Mouse (Mus musculus): ENCODE measurements around the gene Mettl1.

The Mettl1 gene

GRCm38 (mm10) chr10:127079665-127080391 is 38.6 kb downstream of the Mettl1 start:
- in situ Hi-C loops (cut with MboI; ENCODE audit: unreplicated experiment in 2 of 2), result loop anchor here in 1 of 2 experiments (5.0 kb wide), 1 partner anchor 32 kb away; no protein-coding TSS in a partner anchor

- in situ Hi-C loops (cut with MboI; ENCODE audit: unreplicated experiment in 2 of 2), result no loop called here
Measured at GRCm38 (mm10) chr10:127080901-127081780, 39.9 kb downstream of the Mettl1 start.

GRCm38 (mm10) chr10:127081996-127082620 is 40.9 kb downstream of the Mettl1 start:
- in situ Hi-C loops (cut with MboI; ENCODE audit: unreplicated experiment in 2 of 2), result no loop called here

GRCm38 (mm10) chr10:127083292-127083914 is 42.2 kb downstream of the Mettl1 start:
- in situ Hi-C loops (cut with MboI; ENCODE audit: unreplicated experiment in 2 of 2), result no loop called here

GRCm38 (mm10) chr10:127083915-127084306 is 42.7 kb downstream of the Mettl1 start:
- in situ Hi-C loops (cut with MboI; ENCODE audit: unreplicated experiment in 2 of 2), result no loop called here

- in situ Hi-C loops (cut with MboI; ENCODE audit: unreplicated experiment in 2 of 2), result no loop called here
Measured at GRCm38 (mm10) chr10:127085052-127085451, 43.8 kb downstream of the Mettl1 start.

GRCm38 (mm10) chr10:127085633-127086032 is 44.4 kb downstream of the Mettl1 start:
- in situ Hi-C loops (cut with MboI; ENCODE audit: unreplicated experiment in 2 of 2), result no loop called here

GRCm38 (mm10) chr10:127090560-127091411 is 49.6 kb downstream of the Mettl1 start:
- in situ Hi-C loops (cut with MboI; ENCODE audit: unreplicated experiment in 2 of 2), result no loop called here

- in situ Hi-C loops (cut with MboI; ENCODE audit: unreplicated experiment in 2 of 2), result no loop called here
Measured at GRCm38 (mm10) chr10:127091507-127092396, 50.5 kb downstream of the Mettl1 start.

- in situ Hi-C loops (cut with MboI; ENCODE audit: unreplicated experiment in 2 of 2), result no loop called here
Measured at GRCm38 (mm10) chr10:127092742-127093141, 51.5 kb downstream of the Mettl1 start.

GRCm38 (mm10) chr10:127094382-127094802 is 53.2 kb downstream of the Mettl1 start:
- in situ Hi-C loops (cut with MboI; ENCODE audit: unreplicated experiment in 2 of 2), result no loop called here

Data from v-Abl transformed pro-B cells (cell line).